Mouse (Mus musculus) heart, adult 8-10 months (tissue): ENCODE measurements at regions not wholly inside any gene's neighbourhood (a gene's known extent, or its start where the extent isn't known, plus 50 kb on each side); places are given as distances from the start of the nearest gene placed in this dataset.
A peak's percentile ranks its signal among the peaks of the same experiment; 100 is the strongest.

Source experiments
- DNase-seq: peaks from one replicate; pipeline ENCODE4 v3.0.0; 2022; ENCODE audit warnings: low spot score

GRCm38 (mm10) chr3:101162536-101163159, 52.6 kb upstream of the Ptgfrn start:
- DNase-seq: no peak

- peak; percentile 44 for DNase-seq
Measured at GRCm38 (mm10) chr3:101161941-101162531, 52.0 kb upstream of the Ptgfrn start.

GRCm38 (mm10) chr3:101161421-101161940, 51.4 kb upstream of the Ptgfrn start:
- no peak for DNase-seq
